Mouse (Mus musculus) olfactory bulb, adult 2 months (tissue): ENCODE results near the gene Prss2.

Experiments
- CTCF ChIP-seq: fragments of 200-500 bp; IDR thresholded peaks from 2 replicates; pipeline ENCODE4 v1.5.1; 2012; ENCODE audit warnings: low read depth, mild to moderate bottlenecking, low read length, moderate library complexity; ENCODE audit not compliant: insufficient read depth
- POLR2A ChIP-seq: fragments of 200-500 bp; IDR thresholded peaks from 2 replicates; pipeline ENCODE4 v1.6.1; 2012; ENCODE audit warnings: mild to moderate bottlenecking, low read depth, low read length, moderate library complexity; ENCODE audit not compliant: insufficient read depth

DNA sequence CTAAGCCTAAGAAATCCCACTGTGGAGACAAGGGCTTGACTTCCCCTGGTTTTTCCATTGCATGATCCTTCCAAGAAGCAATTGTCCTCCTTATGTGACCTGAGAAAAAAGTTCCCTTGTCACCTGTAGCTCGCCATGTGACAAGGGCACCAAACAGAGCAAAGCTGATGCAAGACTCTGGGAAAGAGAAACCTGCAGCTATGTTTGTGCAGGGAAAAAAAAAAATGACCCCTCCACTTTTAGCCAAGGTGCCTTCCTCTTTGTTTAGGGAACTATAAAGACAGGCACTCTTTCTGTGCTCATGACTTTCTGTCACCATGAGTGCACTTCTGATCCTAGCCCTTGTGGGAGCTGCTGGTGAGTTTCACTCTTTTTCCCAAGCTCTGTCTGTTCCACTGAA lies at the start of gene Prss2:
- TF ChIP-seq CTCF (no peak), POLR2A (no peak)
